ENCODE assay signal across 18 mouse cellular contexts in the genomic region with DNA sequence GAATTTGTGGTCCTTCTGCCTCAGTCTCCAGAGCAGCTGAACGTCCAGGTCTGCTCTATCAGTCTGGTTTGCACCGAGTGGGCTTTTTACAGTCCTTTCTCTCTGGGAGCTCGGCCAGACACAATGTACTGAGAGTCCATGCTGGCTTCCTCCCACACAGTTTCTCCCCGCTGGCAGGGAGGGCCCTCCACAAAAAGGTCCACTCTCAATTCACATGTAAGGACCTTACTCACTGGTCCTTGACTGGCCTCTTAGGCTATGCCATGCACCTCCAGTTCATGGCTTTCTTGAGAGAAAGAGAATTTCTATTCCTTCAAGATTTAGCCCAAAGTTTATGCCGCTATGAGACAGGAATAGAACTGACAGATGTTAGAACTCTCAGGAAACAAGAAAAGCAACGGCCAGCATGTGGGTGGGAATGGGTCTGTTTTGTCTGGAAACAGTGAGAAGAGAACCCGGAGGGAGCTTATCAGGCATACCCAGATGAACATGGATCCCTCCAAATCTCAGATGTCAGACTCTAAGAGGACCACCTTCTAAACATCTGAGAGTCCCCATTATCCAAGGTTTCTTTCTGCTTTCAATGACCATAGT. TPM values are rescaled to one million over a fixed set of nuclear protein-coding genes. Genes with fewer than 3 reads are reported as not detected.
DNase-seq lines count a peak whose midpoint lies in the region.
"Had no signal": no experiment of that assay in that cellular context is flagged by ENCODE, and none has a peak within 500 bp of the region (broad histone marks: within the 10 kb centered on the region; RNA-seq: fewer than 3 reads in every experiment).

No protein-coding gene starts in this region.

- peak; percentile 93 for DNase-seq in heart, adult 11 months
- DNase-seq in heart, postnatal 25 days (ENCODE audit: low spot score), result no peak
- DNase-seq in left cerebral cortex, adult 11 months (ENCODE audit: low spot score), result peak; percentile 40
- no peak for DNase-seq in left cerebral cortex, postnatal 4 days
- peak; percentile 67 to 72 for DNase-seq in frontal cortex, adult 2 months (ENCODE audit: extremely low spot score in 1 of 2, low spot score in 1 of 2)
- peak; percentile 60 to 87 for DNase-seq in left cerebral cortex, postnatal 25 days (ENCODE audit: low spot score in 2 of 2)
- DNase-seq in natural killer cell, adult 2 months (ENCODE audit: low spot score in 2 of 2), result no peak
- DNase-seq in cerebellum, postnatal 36 days, result no peak
- DNase-seq: adrenal gland, adult 8-10 months; gastrocnemius, postnatal 36 days; heart, postnatal 4 days; kidney, adult 18-20 months; kidney, postnatal 25 days; liver, embryonic 13.5 days had no signal

- intact Hi-C loops in heart, postnatal 25 days (cut with DNase I), result no loop called here
- intact Hi-C loops in left cerebral cortex, postnatal 4 days (cut with DNase I), result no loop called here
- intact Hi-C loops in left cerebral cortex, postnatal 25 days (cut with DNase I), result loop anchor here (1.0 to 2.0 kb wide), 2 partner anchors 24 to 35 kb away; no protein-coding TSS in a partner anchor

RNA-seq across cellular contexts. Expression of a gene that starts 18.4 kb away (rescaled TPM):
- 10 to 100 TPM; 56.5 to 58.1 TPM for total RNA-seq in heart, postnatal 25 days (2021)
- 10 to 100 TPM; 33.0 to 33.1 TPM for total RNA-seq in left cerebral cortex, postnatal 4 days (2021)
- polyA plus RNA-seq in frontal cortex, adult 2 months (2012; rRNA removed), result 13.7 and 14.1 TPM in 2 replicates
- total RNA-seq in left cerebral cortex, postnatal 25 days (2021), result 10 to 100 TPM; 32.7 to 37.5 TPM

RNA-seq across cellular contexts. Expression of a gene that starts 24.5 kb away (rescaled TPM):
- under 1 TPM in 1 of 2 experiments, not detected in 1; 0.05 TPM for total RNA-seq in heart, postnatal 25 days (2021)
- 10 to 100 TPM; 58.8 to 61.8 TPM for total RNA-seq in left cerebral cortex, postnatal 4 days (2021)
- 78.7 and 79.7 TPM in 2 replicates for polyA plus RNA-seq in frontal cortex, adult 2 months (2012; rRNA removed)
- total RNA-seq in left cerebral cortex, postnatal 25 days (2021), result 100 to 1,000 TPM; 191 to 198 TPM
- total RNA-seq: CH12.LX; common myeloid progenitor, adult 5-6 weeks; gastrocnemius, postnatal 36 days; megakaryocyte-erythroid progenitor cell, adult 5-6 weeks had no signal
- polyA plus RNA-seq: erythroblast, embryonic 14.5 days had no signal

Comparison
In these comparisons a context has a peak if more than half of its experiments do, and no peak if none do; other contexts are left out.
1. DNase-seq: peak in heart, adult 11 months (single experiment), left cerebral cortex, adult 11 months (single experiment), frontal cortex, adult 2 months (2 of 2) and left cerebral cortex, postnatal 25 days (2 of 2); none in heart, postnatal 25 days (single experiment), left cerebral cortex, postnatal 4 days (single experiment), natural killer cell, adult 2 months (0 of 2) and cerebellum, postnatal 36 days (0 of 2).
2. RNA of a gene that starts 24.5 kb away (total RNA-seq): 191 to 198 TPM in left cerebral cortex, postnatal 25 days and 58.8 to 61.8 TPM in left cerebral cortex, postnatal 4 days; 0.05 TPM in heart, postnatal 25 days; every median in the first group is over 10 times any median in the second.